Mouse (Mus musculus): ENCODE results near the gene Tmem239. TPM values are rescaled to one million over a fixed set of nuclear protein-coding genes. Genes with fewer than 3 reads are reported as not detected.
A peak's percentile ranks its signal among the peaks of the same experiment; 100 is the strongest.
"Not testable (repeated sequence)": the region's sequence is repeated elsewhere in the genome, so short reads cannot be mapped to it uniquely, and the experiment has no call there.

Tmem239 gene
- total RNA-seq (2021) = not detected

DNA sequence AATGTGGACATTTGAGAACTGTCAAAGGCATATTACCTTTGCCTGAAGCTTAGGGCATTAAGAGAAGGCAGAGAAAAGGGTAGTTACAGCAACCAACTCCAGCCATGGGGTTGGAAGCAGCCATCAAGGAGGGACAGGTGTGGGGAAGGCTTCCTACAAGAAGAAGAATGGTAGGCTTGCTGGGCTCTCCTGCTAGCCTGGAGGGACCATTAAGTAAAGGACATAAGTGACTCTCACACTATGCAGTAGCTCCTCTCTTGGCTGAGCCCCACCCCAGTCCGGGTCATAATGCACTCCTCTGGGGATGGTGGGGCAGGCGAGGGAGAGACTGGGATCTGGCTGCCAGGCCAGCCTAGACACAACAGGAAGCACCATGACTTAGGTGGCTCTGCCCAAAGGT, at the start of gene Tmem239:
Gene Tmem239, plus strand, starts transcription at position 301 of the 400 bp plus-strand sequence.
- no peak for DNase-seq (ENCODE audit: low spot score)
- intact Hi-C loops (cut with DNase I) = no loop called here

DNA sequence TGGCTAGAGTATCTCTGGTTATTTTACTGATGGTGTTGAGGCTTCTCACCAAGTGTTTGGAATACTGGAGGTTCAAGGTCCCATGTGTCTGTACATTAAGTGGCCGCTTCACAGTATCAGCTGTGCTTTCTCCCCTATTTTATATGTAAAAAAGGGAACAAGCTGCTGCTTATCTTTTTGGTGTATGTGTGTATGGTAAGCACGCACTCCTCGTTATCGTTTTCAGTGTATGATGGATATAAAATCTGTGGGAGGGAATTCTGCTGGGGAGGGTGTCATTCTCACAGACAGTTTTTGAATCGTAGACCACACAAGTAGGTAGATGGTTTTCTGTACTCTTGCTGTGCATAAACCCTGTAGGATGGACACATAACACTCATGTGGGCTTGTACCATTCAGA, 48.7 kb upstream of the Tmem239 start:
- intact Hi-C loops (cut with DNase I) = no loop called here
- no peak for DNase-seq (ENCODE audit: low spot score)

DNA sequence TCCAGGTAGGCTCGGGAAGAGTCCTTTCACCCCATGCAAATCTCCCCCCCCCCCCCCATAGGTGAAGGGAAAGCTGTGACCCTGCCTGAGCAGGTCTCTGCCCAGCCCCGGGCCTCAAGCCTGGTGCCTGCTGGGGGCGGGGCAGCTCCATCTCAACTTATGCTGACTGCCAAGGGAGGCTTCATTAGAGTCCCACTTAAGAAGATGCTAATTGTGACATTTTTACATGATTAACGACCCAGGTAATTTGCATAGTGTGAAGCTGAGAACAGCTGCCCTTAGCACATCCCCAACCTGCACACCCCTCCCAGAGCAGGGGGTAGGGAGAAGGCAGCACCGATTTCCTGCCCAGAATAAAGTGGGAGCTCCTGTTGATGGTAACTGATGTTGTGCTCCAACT, 47.4 kb upstream of the Tmem239 start:
- DNase-seq (ENCODE audit: low spot score) = no peak
- intact Hi-C loops (cut with DNase I) = no loop called here

DNA sequence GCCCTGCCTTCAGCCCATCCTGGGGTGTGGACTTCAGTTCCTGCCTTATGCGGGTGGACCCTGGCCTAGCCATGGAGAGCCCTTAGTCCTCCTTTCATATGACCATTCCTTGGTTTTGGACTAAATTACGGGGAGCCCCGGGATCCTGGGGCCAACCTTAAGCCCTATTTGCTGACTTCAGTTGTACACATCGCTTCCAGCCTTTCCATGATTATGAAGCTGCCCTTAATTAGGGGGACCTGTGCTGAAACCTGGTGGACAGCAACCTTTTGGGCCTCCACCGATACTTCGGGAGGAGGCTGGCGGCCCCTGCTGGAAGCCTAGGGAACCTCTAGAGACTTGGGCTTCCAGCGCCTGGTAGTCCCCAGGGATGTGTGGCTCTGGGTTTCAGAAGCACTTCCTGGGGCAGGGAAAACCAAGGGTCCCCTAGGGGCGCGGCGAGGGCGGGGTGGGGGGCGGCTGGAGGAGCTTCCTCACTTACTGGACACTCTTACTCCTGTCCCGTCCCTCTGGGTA, 43.7 kb upstream of the Tmem239 start:
- DNase-seq (ENCODE audit: low spot score) = no peak

DNA sequence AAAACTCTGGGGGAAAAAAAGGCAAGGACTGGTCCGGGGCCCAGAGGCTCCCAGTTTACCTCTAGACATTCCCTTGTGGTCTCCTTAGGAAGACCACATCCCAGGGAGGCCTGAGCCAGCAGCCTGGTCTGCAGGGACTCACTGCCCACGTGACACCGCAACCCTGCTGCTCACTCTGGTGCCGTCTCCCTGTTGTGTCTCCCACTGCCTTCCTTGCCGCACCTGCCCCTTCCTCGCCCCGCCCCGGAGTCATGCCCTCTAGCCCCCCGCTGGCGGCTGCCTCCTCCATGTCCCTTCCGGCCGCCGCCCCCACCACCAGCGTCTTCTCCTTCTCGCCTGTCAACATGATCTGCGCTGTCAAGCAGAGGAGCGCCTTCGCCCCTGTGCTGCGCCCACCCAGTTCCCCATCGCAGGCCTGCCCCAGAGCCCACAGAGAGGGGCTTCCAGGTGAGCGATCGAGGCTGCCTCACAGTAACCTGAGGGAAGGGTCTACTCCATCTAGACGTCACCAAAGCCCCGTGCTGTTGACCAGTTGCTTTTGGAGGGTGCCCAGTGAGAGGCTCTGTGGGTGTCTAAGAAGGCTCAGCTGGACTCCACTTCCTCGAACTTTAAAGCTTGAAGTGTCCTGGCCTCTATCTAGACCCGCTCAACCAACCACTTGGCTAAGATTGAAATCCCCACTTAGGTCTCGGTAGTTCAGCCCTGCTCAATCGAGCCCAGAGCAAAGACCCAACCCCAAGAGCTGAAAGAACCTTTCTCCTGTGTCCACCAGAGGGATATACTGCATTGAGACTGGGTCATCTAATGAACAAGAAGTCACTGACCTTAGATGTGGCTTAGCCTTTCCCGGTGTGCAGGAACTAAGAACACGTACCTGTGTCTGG, 40.8 kb upstream of the Tmem239 start:
- DNase-seq (ENCODE audit: low spot score) = no peak
- intact Hi-C loops (cut with DNase I) = no loop called here

More for the DNA sequence above, 43.7 kb upstream of the Tmem239 start:
- intact Hi-C loops (cut with DNase I) = loop anchor here (1.0 kb wide), 1 partner anchor 71 kb away; no protein-coding TSS in a partner anchor

DNA sequence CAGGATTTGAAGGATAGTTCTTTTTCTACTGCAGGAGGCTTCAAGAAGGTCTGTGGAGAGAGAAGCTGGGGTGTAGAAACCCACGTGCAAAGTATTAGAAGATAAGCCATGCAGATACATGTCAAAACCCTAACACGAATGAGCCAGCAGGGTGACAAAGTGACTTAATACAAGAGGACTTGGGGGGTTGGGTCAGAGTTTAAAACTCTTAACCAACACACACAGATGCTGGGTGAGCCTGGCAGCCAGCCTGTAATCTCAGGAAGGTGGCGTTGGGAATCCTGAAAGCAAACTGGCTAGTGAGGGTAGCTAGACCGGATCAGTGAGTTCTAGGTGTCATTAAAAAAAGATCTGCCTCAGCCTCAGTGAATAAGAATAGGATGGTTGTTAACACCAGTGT, 38.9 kb upstream of the Tmem239 start:
- no peak for DNase-seq (ENCODE audit: low spot score)
- intact Hi-C loops (cut with DNase I) = no loop called here

DNA sequence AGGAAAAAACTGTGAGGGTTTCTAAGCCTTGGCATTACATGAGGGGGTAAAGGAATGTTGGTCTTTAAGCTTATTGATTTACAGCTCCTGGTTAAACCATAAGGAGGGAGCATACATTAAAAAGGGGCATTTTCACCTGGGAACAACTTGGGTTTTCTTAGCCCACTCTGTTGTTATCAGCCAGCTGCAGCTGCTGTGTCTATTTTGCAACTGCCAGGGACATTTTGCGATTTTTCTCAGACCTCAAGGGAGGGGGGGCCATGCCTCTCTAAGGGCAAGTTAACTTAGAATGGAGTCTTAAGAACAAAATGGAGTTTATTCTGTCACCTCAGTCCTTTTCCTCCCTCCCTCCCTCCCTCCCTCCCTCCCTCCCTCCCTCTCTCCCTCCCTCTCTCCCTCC, 33.3 kb upstream of the Tmem239 start:
- intact Hi-C loops (cut with DNase I); DNase-seq (ENCODE audit: low spot score): not testable (repeated sequence)

DNA sequence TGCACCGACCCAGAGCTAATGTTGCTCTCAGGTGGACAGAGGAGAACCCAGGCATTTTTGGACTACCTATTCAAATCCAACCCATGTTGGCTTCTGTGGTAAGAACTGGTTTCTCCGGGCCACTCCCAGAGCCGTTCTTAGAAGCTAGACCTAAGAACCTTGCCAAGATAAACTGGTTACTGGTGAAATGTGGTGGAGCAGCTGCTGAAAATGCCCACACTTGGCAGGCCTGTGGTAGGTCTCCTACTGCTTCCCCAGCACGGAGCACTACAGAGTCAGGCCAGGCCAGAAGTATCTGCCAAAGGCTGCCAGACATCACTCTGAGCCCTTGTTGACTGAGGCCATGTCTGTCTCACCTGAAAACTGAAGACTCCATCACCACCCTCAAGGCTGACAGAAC, 31.3 kb upstream of the Tmem239 start:
- intact Hi-C loops (cut with DNase I) = no loop called here
- DNase-seq (ENCODE audit: low spot score) = no peak

DNA sequence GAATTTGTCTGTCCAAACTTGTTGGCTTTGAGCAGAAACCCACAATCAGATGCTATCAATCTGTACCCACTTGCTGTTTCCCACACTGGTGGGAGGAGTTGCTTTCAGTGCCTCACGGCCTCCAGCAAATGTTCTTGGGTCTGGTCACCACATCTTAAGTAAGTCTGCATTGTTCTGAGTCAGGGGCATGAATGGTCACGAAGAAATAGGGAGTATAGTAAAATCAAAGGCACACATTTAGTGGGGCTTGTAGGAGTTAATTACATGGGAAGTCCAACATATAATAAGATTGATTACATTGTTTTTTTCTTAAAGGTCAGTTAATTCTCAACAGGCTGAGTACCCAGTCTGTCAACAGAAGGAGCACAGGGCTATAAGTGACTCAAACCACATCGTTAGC, 23.1 kb upstream of the Tmem239 start:
- DNase-seq (ENCODE audit: low spot score) = no peak
- intact Hi-C loops (cut with DNase I) = no loop called here

DNA sequence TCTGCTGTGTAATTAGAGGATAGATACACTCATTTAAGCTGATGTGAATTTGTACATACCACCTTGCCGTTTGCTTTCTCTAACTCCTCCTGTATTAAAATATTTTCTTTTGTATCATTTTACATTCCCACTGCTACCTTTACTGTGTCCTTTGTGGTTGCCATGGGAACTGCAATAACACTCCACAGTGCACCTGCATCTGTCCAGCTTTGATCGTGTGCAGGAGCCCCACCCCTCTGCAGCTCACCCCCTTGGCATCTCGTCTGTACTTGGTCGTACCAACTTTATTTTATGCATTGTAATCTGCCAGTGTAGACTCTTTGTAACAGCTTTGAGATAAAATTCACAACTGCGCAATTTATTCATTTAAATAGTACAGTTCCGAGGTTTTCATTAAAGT, 22.4 kb upstream of the Tmem239 start:
- intact Hi-C loops (cut with DNase I) = no loop called here
- no peak for DNase-seq (ENCODE audit: low spot score)

DNA sequence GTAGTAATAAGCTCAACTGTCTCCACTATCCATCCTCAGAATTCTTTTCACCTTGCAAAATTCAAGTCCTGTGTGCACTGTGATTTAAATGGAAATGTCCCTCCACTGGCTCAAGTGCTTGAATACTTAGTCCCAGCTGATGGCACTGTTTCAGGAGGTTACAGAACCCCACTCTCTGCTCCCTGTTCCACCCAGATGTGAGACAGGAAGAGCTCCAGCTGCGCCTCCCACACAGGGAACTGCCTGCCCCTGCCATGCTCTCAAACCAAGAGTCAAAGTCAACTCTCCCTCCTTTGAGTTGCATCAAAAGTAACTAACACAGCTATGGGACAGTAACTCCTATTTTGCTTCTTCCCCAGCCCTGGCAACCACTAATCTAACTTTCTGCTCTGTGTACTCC, 20.1 kb upstream of the Tmem239 start:
- intact Hi-C loops (cut with DNase I) = no loop called here
- DNase-seq (ENCODE audit: low spot score) = no peak

DNA sequence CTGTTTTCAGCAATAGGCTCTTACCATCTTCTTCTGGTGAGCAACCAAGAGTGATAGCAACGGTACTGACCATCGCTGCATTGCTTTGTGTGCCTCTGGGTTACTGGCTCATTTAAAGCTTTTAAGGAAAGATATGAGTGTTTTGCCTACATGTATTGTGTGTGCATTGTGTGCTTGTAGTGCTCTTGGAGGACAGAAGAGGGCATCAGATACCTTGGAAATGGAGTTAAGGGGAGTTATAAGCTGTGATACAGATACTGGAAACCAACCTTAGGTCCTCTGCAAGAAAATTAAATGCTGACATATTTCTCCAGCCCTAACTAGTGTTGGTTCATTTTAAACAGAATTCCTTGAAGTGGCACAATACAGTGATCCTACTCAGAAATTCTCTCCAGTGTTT, 17.5 kb upstream of the Tmem239 start:
- no peak for DNase-seq (ENCODE audit: low spot score)
- intact Hi-C loops (cut with DNase I) = no loop called here

DNA sequence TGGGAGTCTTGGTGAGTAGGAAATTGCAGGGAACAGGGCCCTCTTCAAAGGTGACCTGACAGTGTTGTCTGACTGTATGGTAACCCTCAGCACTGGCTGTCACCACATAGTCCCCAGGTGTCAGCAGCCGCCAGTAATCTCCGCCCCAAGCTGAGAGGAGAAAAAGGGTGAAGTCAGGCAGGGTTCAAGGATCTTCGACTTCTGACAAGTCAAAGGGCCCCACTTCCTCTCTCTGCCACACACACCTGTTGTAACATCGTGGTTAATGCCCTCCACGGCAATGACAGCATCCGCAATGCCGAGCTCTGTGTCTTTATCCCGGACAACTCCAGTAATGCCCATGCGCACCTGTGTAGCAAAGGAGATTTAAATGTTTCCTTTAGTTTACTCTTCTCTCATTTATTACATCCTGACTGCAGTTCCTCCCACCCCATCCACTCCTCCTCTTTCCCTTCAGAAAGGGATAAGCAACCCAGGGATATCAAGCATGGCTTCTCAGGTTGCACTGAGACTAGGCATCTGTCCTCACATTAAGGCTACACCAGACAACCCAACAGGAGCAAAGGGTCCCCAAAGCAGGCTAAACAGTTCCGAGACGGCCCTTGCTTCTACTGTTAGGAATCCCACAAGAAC, 15.2 kb upstream of the Tmem239 start:
- intact Hi-C loops (cut with DNase I) = no loop called here

DNA sequence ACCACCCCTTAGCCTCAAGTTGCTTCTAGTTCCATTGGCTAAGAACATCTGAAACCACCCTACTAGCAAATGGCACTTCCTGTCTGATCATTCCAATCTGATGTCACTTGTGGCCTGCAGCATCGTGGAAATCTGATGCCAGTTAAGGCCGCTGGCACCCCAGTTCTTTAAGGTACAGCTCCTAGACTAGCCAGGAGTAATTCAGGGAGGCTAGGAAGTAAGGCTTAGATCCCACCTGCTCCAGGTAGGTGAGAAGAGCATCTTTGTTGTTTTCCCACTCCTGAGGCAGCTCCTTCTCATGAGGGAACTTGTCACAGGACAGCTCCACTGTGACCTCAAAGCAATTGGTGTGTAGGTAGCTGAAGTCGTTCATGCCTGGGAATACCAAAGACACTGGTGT, 13.4 kb upstream of the Tmem239 start:
- intact Hi-C loops (cut with DNase I) = no loop called here
- DNase-seq (ENCODE audit: low spot score) = no peak

More for the DNA sequence above, 15.2 kb upstream of the Tmem239 start:
- DNase-seq (ENCODE audit: low spot score) = no peak

DNA sequence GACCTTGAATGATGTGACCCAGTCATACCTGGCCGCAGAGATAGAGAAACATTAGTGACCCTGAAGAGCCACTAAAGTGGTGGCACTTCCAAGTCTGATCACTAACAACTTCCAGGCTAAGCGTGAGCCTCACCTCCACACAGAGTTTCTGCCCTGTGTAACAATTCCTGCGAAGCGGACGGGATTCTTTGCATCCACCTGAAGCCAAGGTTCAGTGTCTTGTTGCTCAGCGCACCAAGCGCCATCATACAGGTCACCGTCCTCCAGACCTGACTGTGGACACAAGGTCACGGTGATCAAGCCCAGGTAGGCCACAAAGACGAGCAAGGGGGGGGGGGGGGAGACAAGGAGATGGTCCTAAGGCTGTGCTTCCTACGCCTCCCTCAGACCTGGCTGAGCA, 10.6 kb upstream of the Tmem239 start:
- intact Hi-C loops (cut with DNase I) = loop anchor here (5.0 kb wide), 1 partner anchor 68 kb away; no protein-coding TSS in a partner anchor
- no peak for DNase-seq (ENCODE audit: low spot score)

DNA sequence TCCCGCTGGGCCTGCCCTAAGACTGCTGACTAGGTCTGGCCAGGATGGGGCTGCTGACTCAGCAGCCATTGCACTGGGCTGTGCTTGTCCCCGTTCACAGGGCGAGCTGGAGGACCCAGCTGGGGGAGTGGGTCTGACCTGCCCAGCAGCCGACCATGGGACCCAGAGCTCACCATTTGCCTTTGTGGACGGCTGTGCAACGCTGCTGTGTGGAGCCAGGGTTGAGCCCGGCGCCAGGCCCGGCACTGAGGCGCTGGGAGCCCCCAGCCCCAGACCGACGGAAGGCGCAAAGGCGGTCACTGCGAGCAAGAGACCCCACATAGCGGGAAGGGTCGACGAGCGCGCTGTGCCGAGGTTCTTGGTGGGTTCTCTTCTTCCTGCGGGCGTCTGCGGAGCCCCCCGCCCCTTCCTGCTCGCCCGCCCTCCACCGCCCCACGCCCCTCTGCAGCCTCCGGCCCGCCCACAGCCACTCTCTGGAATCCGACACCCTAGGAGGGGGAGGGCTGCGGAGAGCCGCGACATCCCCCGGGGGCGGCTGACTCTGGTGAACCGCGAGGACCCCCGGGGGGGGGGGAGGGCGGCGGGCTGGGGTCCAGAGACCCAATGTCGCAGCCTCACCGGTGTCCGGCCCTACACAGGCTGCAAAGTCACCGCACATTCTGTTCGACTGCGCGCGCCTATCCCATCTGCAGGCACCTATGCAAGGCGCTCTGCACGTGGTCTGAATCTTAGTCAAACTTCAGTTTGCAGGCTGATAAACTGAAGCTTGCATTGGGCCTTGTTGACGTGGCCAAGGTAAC, 8.9 kb upstream of the Tmem239 start, which contains the start of gene Cpxm1:
Gene Cpxm1, minus strand, starts transcription at position 389 of the 800 bp plus-strand sequence.
- no peak for DNase-seq (ENCODE audit: low spot score)
- intact Hi-C loops (cut with DNase I) = loop anchor here (5.0 kb wide), 1 partner anchor 70 kb away; no protein-coding TSS in a partner anchor

DNA sequence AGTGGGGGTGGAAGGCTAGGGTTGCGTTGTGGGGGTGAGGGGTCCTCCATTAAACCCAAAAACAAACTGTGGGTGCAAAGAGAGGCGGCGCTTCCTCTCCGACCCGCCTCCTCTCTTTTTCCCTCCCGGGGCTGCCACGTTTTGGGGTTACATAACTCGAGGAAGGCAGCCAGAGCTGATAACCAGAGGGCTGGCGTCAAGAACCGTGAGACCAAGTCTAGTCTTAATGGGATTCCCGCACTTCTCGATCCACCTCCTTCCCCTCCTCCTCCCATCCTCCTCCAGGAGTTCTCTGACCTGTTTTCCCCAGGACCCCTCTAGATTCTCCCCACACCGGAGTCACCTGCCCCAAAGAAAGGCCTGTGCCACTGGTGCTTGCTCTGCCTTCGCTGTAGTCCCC, 8.2 kb upstream of the Tmem239 start:
- DNase-seq (ENCODE audit: low spot score) = peak; percentile 49

DNA sequence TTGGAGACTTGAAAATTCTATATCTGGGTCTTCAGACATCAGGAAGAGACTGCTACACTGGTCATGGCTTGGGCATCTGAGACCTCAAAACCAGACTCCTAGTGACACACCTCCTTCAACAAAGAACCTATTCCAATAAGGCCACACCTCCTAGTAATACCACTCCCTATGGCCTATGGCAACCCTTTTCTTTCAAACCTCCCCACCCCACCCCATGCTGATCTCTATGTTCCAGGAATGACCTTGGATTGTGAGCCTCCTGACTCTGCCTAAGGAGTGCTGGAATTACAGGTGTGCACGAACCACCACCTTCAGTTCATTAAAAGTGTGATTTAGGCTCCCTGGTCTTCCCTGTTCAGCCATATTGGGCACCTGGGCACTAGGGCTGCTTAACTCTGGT, 6.2 kb upstream of the Tmem239 start:
- intact Hi-C loops (cut with DNase I) = no loop called here
- DNase-seq (ENCODE audit: low spot score) = no peak

More for the DNA sequence above, 8.2 kb upstream of the Tmem239 start:
- intact Hi-C loops (cut with DNase I) = loop anchor here (5.0 kb wide), 1 partner anchor 71 kb away; no protein-coding TSS in a partner anchor

DNA sequence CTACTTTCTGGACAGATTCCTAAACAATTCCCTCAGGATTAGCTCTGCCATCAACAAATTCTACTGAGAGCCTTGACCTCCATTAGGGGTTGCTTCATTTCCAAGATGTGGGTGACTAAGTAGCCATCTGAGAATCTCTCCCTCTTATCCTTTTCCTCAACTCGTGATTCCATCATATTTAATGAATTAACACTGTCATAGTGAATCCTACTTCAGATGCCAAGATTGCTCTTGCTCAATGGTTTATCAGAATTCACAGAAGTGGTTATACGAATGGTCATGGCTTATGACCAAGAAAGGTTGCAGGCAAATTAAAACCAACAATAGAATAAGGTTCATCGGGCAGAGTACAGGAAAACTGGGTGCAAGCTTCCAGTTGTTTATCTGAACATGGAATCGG, 4.4 kb upstream of the Tmem239 start:
- no peak for DNase-seq (ENCODE audit: low spot score)
- intact Hi-C loops (cut with DNase I) = no loop called here

DNA sequence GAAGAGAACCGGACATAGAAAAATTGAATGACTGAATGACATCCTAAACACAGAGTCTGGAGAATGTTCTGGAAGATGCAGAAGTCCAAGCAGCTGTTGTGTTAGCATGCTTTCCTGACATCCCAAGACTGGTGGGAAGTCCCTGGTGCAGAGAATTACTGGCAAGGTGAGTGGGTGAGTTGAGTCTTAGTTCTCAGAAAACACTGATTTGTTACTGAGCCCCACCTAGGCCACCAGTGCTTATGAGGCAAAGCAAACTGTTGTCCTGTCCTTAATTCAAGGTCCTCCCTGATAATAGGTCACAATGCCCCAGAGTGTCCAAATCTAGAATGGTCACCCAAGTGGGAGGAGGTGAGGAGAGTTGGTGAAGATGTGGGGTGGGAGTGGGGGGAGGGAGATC, 1.3 kb upstream of the Tmem239 start, which contains the start of the genes Gm28372 and 1700020A23Rik:
Gene Gm28372, plus strand, starts transcription at position 301 of the 400 bp plus-strand sequence.
Gene 1700020A23Rik, plus strand, starts transcription at position 321 of the 400 bp plus-strand sequence.
- no peak for DNase-seq (ENCODE audit: low spot score)
- intact Hi-C loops (cut with DNase I) = no loop called here

Data from heart, postnatal 25 days (tissue).